Mouse (Mus musculus): Measurements from ENCODE around the gene Ldlrad3. TPM values are rescaled to one million over a fixed set of nuclear protein-coding genes. Genes with fewer than 3 reads are reported as not detected.

Ldlrad3 gene
- polyA plus RNA-seq, 1 experiment from 2014 or later: 4.6 TPM

DNA sequence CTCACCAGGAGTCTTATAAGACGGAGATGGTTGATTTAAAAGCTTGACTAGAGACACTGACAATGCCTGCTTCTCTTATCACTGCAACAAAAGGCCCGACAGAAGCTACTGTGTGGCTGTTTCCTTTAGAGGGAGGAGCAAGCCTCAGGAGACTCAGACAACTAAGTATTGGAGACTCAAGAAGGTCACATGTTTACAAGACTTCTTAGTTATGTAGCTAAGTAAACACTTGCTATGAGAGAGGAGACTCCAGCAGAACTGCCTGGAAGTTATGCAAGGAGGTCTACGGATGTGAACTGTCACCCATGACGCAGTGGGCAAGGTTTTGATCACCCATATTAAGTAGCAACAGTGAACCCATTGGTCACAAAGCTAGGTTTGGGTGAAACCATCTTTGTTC lies 113.3 kb downstream of the Ldlrad3 start:
- 56% methylated on average over 4 of the region's 4 CpGs for WGBS (ENCODE audit: insufficient replicate concordance)
- H3K4me2 ChIP-seq (ENCODE audit: low read depth, low read length): no peak overlapping the region
- no peak overlapping the region for H3K27ac ChIP-seq (ENCODE audit: low read depth)
- TF ChIP-seq EP300 (IDR thresholded peaks at IDR 0.05; ENCODE audit: low read depth): no peak
- TF ChIP-seq CTCF (IDR thresholded peaks at IDR 0.05; ENCODE audit: low read depth): no peak
- DNase-seq: no peak
- no peak overlapping the region for H3K9ac ChIP-seq (replicated peaks)
- no peak overlapping the region for H3K4me3 ChIP-seq (ENCODE audit: low read depth, low read length)
- no peaks in the 10 kb centered on the region for H3K27me3 ChIP-seq (ENCODE audit: insufficient read depth, low read length)
- no peak for ATAC-seq
- no peaks in the 10 kb centered on the region for H3K9me3 ChIP-seq (ENCODE audit: low read length)
- no peaks in the 10 kb centered on the region for H3K36me3 ChIP-seq (replicated peaks; ENCODE audit: insufficient read depth, low read length)
- no peaks in the 10 kb centered on the region for H3K4me1 ChIP-seq (ENCODE audit: insufficient read depth)

DNA sequence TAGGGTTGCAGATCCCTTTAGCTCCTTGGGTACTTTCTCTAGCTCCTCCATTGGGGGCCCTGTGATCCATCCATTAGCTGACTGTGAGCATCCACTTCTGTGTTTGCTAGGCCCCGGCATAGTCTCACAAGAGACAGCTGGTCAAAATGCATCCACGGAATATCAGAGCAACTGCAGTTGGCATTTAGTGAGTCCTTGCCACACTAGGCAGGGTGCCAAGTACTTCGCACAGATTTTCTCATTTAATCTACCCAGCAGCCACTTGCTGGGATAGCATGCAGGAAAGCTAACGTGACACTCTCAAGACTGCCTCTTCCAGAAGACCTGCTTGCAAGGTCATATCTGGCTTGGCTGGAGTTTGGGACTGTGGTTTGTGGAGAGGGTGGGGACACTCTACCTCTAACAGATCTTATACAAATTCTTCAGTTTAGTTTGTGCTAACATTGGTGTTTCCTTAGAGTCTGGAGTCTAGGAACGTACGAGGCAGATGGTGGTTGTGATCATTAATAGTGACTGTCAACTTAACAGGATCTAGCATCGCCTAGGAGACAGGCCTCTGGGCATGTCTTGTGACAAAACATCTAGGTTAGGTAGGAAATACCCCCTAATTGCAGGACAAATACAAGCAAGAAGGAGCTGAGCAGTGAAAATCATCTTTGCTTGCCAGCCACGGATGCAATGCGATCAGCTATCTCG lies 115.0 kb downstream of the Ldlrad3 start:
- DNase-seq: no peak
- 84% methylated on average over 10 of the region's 10 CpGs for WGBS (ENCODE audit: insufficient replicate concordance)

DNA sequence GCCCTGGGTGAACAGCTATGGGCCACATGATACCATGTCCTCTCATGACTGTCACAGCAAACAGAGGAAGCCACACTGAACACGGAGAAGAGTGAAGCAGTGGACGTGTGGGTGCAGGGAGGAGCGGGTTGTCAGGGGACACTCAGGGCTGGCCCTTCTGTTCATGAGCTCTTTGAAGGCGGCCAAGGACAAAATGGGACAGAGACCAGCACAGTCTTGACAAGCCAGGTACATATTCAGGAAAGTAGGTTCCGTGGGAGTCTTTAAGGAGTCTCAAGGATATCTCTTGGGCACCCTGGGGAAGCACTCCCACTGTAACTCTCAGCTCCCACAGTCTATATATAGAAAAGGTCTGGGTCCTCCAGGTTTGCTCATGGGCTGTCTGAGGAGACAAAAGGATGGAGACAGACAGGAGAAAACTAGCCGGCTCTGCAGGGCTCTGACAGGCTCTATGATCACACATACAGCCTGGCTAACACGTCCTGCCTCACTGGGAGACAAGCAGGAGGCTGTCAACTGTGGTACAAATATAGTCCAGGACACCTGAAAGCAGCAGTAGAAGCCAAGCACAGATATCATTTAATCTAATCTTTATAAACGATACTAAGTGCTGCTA lies 121.3 kb downstream of the Ldlrad3 start:
- H3K4me1 ChIP-seq (ENCODE audit: insufficient read depth): no peaks in the 10 kb centered on the region
- no peaks in the 10 kb centered on the region for H3K9me3 ChIP-seq (ENCODE audit: low read length)
- H3K9ac ChIP-seq (replicated peaks): no peak overlapping the region
- DNase-seq (no peak), ATAC-seq (no peak)
- no peak for TF ChIP-seq EP300 (IDR thresholded peaks at IDR 0.05; ENCODE audit: low read depth)
- no peak for TF ChIP-seq CTCF (IDR thresholded peaks at IDR 0.05; ENCODE audit: low read depth)
- H3K4me2 ChIP-seq (ENCODE audit: low read depth, low read length): no peak overlapping the region
- 75% methylated on average over 8 of the region's 8 CpGs for WGBS (ENCODE audit: insufficient replicate concordance)
- no peak overlapping the region for H3K27ac ChIP-seq (ENCODE audit: low read depth)
- H3K4me3 ChIP-seq (ENCODE audit: low read depth, low read length): no peak overlapping the region
- peaks cover 3% of the 10 kb centered on the region; the same call in 1 of the 2 replicates for H3K36me3 ChIP-seq (replicated peaks; ENCODE audit: insufficient read depth, low read length)
- no peaks in the 10 kb centered on the region for H3K27me3 ChIP-seq (ENCODE audit: insufficient read depth, low read length)

More for the DNA sequence above, 115.0 kb downstream of the Ldlrad3 start:
- Histone ChIP-seq H3K27ac (ENCODE audit: low read depth) (no peak overlapping the region), H3K9ac (replicated peaks) (no peak overlapping the region), H3K9me3 (ENCODE audit: low read length) (no peaks in the 10 kb centered on the region), H3K4me2 (ENCODE audit: low read depth, low read length) (no peak overlapping the region), H3K4me1 (ENCODE audit: insufficient read depth) (no peaks in the 10 kb centered on the region), H3K4me3 (ENCODE audit: low read depth, low read length) (no peak overlapping the region), H3K27me3 (ENCODE audit: insufficient read depth, low read length) (no peaks in the 10 kb centered on the region), H3K36me3 (replicated peaks; ENCODE audit: insufficient read depth, low read length) (no peaks in the 10 kb centered on the region)
- no peak for ATAC-seq
- TF ChIP-seq CTCF (IDR thresholded peaks at IDR 0.05; ENCODE audit: low read depth) (no peak), EP300 (IDR thresholded peaks at IDR 0.05; ENCODE audit: low read depth) (no peak)

DNA sequence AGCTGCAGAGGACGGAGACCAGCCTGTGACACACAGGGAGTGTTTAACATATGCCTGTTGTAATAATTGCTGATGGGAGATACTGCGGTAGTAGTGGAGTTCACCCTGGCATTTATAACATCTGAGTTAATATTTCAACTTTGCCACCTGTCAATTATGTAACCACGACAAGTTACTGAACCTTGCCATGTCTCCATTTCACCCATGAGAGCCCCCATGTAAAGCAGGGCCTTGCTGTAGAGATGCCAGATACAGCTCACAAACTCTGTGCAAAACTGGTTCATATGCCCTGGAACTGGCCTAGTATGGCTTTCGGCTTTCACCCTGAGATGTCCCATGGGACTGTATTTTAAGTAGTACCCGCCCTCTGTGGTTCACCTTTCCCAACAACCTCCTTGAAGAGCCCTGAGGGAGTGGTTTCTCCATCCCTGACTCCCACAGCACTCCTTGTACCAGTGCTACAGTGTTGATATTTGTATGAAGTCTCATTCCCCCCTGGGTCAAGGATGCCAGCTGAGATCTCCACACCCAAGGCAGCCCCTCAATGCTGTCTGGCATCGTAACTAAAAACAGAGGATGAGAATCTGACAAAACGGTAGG lies 122.2 kb downstream of the Ldlrad3 start:
- 73% methylated on average over 7 of the region's 7 CpGs for WGBS (ENCODE audit: insufficient replicate concordance)
- DNase-seq: no peak
- H3K27me3 ChIP-seq (ENCODE audit: insufficient read depth, low read length): no peaks in the 10 kb centered on the region
- TF ChIP-seq EP300 (IDR thresholded peaks at IDR 0.05; ENCODE audit: low read depth) (no peak), CTCF (IDR thresholded peaks at IDR 0.05; ENCODE audit: low read depth) (no peak)
- no peak overlapping the region for H3K4me2 ChIP-seq (ENCODE audit: low read depth, low read length)
- H3K27ac ChIP-seq (ENCODE audit: low read depth): no peak overlapping the region
- peaks cover 3% of the 10 kb centered on the region; the same call in 1 of the 2 replicates for H3K36me3 ChIP-seq (replicated peaks; ENCODE audit: insufficient read depth, low read length)
- no peaks in the 10 kb centered on the region for H3K9me3 ChIP-seq (ENCODE audit: low read length)
- no peaks in the 10 kb centered on the region for H3K4me1 ChIP-seq (ENCODE audit: insufficient read depth)
- no peak overlapping the region for H3K4me3 ChIP-seq (ENCODE audit: low read depth, low read length)
- H3K9ac ChIP-seq (replicated peaks): no peak overlapping the region
- ATAC-seq: no peak

DNA sequence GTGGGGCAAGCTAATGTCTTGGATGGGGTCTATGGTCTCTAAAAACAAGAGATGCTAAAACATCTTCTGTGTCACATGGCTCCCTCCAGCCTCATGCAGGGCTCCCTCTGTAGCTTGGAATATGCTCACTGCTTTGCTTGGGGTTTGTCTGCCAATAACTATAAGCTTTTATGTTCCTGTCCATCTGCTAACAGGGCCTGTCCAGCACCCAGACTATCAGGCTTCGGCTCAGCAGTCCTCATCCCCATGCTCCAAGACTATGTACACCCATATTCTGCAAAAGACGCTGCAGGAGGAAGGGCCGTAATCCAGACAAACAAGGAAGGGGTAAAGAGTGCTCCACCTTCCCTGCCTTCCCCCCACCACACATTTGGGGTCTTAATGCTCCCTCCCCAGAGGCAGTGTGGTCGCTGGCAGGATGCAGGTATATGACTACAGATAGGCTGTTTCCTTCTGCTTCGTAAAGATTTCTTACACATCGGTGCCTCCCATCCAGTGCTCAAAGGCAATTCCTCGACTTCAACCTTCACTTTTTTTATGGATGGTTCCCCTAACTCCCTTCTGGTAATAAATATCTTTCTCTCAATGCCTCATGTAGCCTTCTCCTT lies 123.2 kb downstream of the Ldlrad3 start:
- H3K9me3 ChIP-seq (ENCODE audit: low read length): no peaks in the 10 kb centered on the region

DNA sequence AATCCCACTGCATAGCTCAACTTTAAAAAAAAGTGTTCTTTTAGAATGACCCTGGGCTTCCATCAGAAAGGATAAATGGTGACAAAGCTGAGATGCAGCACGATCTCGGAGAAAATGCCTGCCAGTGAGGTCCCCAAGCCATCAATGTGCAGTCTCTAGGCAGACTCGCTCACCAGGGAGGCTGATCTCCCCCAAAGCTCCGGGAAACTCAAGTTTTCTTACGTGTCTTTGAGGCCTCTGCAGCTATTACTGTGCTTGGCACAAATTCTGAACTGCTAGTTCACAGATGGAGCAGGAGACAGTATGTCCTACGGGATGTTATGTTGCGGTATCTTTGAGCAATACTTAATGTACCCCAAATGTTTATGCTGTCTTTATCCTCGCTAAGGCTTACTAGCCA lies 124.3 kb downstream of the Ldlrad3 start:
- H3K9ac ChIP-seq (replicated peaks): no peak overlapping the region
- H3K4me1 ChIP-seq (ENCODE audit: insufficient read depth): 0 out of 2 replicates have a peak, but pooled peaks cover 2% of the 10 kb centered on the region
- no peak overlapping the region for H3K4me3 ChIP-seq (ENCODE audit: low read depth, low read length)
- no peak overlapping the region for H3K27ac ChIP-seq (ENCODE audit: low read depth)
- H3K27me3 ChIP-seq (ENCODE audit: insufficient read depth, low read length): no peaks in the 10 kb centered on the region
- H3K9me3 ChIP-seq (ENCODE audit: low read length): no peaks in the 10 kb centered on the region
- peaks cover 3% of the 10 kb centered on the region; the same call in 1 of the 2 replicates for H3K36me3 ChIP-seq (replicated peaks; ENCODE audit: insufficient read depth, low read length)
- no peak overlapping the region for H3K4me2 ChIP-seq (ENCODE audit: low read depth, low read length)
- 81% methylated on average over 8 of the region's 8 CpGs for WGBS (ENCODE audit: insufficient replicate concordance)
- no peak for DNase-seq
- TF ChIP-seq CTCF (IDR thresholded peaks at IDR 0.05; ENCODE audit: low read depth): no peak
- TF ChIP-seq EP300 (IDR thresholded peaks at IDR 0.05; ENCODE audit: low read depth): no peak
- ATAC-seq: no peak

More for the DNA sequence above, 123.2 kb downstream of the Ldlrad3 start:
- Histone ChIP-seq H3K27me3 (ENCODE audit: insufficient read depth, low read length) (no peaks in the 10 kb centered on the region), H3K4me1 (ENCODE audit: insufficient read depth) (no peaks in the 10 kb centered on the region), H3K36me3 (replicated peaks; ENCODE audit: insufficient read depth, low read length) (peaks cover 3% of the 10 kb centered on the region; the same call in 1 of the 2 replicates), H3K27ac (ENCODE audit: low read depth) (no peak overlapping the region), H3K4me2 (ENCODE audit: low read depth, low read length) (no peak overlapping the region), H3K4me3 (ENCODE audit: low read depth, low read length) (no peak overlapping the region), H3K9ac (replicated peaks) (no peak overlapping the region)
- ATAC-seq (no peak), DNase-seq (no peak)
- no peak for TF ChIP-seq EP300 (IDR thresholded peaks at IDR 0.05; ENCODE audit: low read depth)
- no peak for TF ChIP-seq CTCF (IDR thresholded peaks at IDR 0.05; ENCODE audit: low read depth)
- 61% methylated on average over 7 of the region's 7 CpGs for WGBS (ENCODE audit: insufficient replicate concordance)

All from liver, postnatal 0 days (tissue).